Mouse (Mus musculus): ENCODE measurements around the gene Tecr. TPM values are rescaled to one million over a fixed set of nuclear protein-coding genes. Genes with fewer than 3 reads are reported as not detected.

Gene Tecr
- total and polyA plus RNA-seq, 3 experiments = 74.2 to 229 TPM; not detected in 1

DNA sequence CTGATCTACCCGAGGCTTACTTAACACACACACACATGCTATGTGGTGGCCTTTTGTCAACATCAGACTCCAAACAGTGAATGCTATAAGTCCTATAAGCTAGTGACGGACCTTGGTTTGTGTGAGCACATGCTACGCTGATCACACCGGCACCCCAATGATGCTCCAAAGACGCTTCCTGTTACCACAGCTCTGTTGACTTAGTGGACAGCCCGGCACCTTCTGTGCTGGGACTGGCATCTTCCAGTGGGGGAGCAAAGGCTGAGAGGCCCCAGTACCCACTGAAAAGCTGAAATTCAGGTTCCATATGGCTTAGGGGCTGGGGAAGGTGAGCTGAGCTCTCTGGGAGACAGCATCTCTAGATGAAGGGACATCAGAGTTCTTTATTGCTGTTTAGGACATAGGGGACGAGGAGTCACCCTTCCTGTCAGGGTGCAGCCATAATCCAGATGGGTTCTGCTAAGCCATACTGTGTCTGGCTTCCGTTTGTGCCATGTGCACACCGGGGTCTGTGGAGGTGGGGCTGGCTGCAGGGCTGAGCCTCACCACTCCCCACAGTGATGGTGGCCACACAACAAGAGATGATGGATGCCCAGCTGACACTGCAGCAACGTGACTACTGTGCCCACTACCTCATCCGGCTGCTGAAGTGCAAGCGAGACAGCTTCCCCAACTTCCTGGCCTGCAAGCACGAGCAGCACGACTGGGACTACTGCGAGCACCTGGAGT lies 37.3 kb downstream of the Tecr start:
- no peak for DNase-seq (ENCODE audit: low read depth, low spot score)

DNA sequence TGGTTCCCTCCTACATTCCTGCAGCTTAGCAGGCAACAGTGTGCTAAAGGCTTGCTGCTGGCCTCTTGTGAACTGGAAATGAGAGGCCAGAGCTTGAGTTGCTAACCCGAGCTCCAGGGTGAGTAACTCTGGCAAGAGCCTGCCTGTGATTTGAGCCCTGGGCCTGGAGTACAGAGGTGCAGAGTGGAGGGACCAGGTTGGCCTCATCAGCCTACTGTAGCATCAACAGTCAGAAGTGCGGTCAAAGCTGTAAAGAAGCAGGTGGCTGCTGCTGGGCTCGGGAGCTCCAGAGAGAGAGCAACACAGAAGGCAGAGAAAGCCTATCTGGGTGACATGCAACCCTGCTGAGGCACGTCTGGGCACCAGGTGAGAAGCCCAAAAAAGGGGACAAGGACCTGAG lies 38.6 kb downstream of the Tecr start:
- Histone ChIP-seq H3K27ac (ENCODE audit: control insufficient read depth, low read depth, low read length) (no peak overlapping the region), H3K9ac (ENCODE audit: control insufficient read depth, low read depth, low read length, poor library complexity, severe bottlenecking) (no peak overlapping the region), H3K4me3 (ENCODE audit: control insufficient read depth in 1 of 2, insufficient read depth in 1 of 2, low read depth in 2 of 2, low read length in 2 of 2) (no peak overlapping the region), H3K79me2 (ENCODE audit: control insufficient read depth, insufficient read depth, low read length, poor library complexity) (peaks cover 13% of the 10 kb centered on the region), H3K9me3 (replicated peaks; ENCODE audit: insufficient read depth, low read length) (no peaks in the 10 kb centered on the region), H3K27me3 (ENCODE audit: control insufficient read depth in 1 of 2, insufficient read depth in 2 of 2, low read length in 2 of 2) (no peaks in the 10 kb centered on the region), H3K4me1 (ENCODE audit: control insufficient read depth in 1 of 2, insufficient read depth in 2 of 2, low read length in 2 of 2) (peaks cover 0 to 4% of the 10 kb centered on the region in 2 experiments; a peak in 1 of 4 replicates), H3K36me3 (ENCODE audit: control insufficient read depth in 1 of 2, insufficient read depth in 2 of 2, low read length in 2 of 2) (peaks cover 0 to 1% of the 10 kb centered on the region in 2 experiments; a peak in 1 of 4 replicates)
- no peak for DNase-seq (ENCODE audit: low read depth, low spot score)
- no peak for TF ChIP-seq UBTF (IDR thresholded peaks at IDR 0.05; ENCODE audit: borderline replicate concordance, insufficient read depth, low read depth, low read length)

More for the DNA sequence above, 37.3 kb downstream of the Tecr start:
- Histone ChIP-seq H3K4me1 (ENCODE audit: control insufficient read depth in 1 of 2, insufficient read depth in 2 of 2, low read length in 2 of 2) (peaks cover 0 to 4% of the 10 kb centered on the region in 2 experiments; a peak in 1 of 4 replicates), H3K36me3 (ENCODE audit: control insufficient read depth in 1 of 2, insufficient read depth in 2 of 2, low read length in 2 of 2) (peaks cover 0 to 1% of the 10 kb centered on the region in 2 experiments; a peak in 1 of 4 replicates), H3K79me2 (ENCODE audit: control insufficient read depth, insufficient read depth, low read length, poor library complexity) (peaks cover 13% of the 10 kb centered on the region), H3K27ac (ENCODE audit: control insufficient read depth, low read depth, low read length) (no peak overlapping the region), H3K4me3 (ENCODE audit: control insufficient read depth in 1 of 2, insufficient read depth in 1 of 2, low read depth in 2 of 2, low read length in 2 of 2) (no peak overlapping the region), H3K27me3 (ENCODE audit: control insufficient read depth in 1 of 2, insufficient read depth in 2 of 2, low read length in 2 of 2) (no peaks in the 10 kb centered on the region), H3K9me3 (replicated peaks; ENCODE audit: insufficient read depth, low read length) (no peaks in the 10 kb centered on the region), H3K9ac (ENCODE audit: control insufficient read depth, low read depth, low read length, poor library complexity, severe bottlenecking) (no peak overlapping the region)
- TF ChIP-seq MYB (IDR thresholded peaks at IDR 0.05; ENCODE audit: low read depth, low read length) = no peak
- no peak for TF ChIP-seq MYC (IDR thresholded peaks at IDR 0.05; ENCODE audit: low read depth, low read length)
- TF ChIP-seq POLR2AphosphoS5 (IDR thresholded peaks at IDR 0.05; ENCODE audit: borderline replicate concordance, low read depth, low read length) = no peak
- TF ChIP-seq BHLHE40 (IDR thresholded peaks at IDR 0.05; ENCODE audit: borderline replicate concordance, low read depth, low read length) = no peak
- TF ChIP-seq E2F4 (IDR thresholded peaks at IDR 0.05; ENCODE audit: borderline replicate concordance, low read depth, low read length) = no peak

DNA sequence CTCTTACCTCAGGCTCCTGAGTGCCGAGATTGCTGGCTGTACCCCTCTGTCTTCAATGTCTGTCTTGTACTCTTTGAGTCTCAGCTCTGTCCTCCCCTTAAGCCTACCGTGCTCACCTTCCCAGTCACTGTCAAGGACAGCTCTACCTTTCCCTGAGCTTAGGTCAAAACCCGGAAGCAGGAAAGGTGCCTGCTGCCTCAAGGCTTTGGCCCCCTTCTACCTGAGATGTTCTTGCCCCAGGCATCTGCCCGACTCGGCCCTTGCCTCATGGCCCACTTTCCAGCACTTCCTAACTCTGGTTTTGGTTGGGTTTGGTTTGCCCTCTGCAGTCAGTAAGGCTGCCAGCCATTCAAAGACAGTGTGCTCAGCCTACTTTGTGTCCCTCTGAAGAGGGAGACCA lies 39.0 kb downstream of the Tecr start:
- Histone ChIP-seq H3K27ac (ENCODE audit: control insufficient read depth, low read depth, low read length) (no peak overlapping the region), H3K4me3 (ENCODE audit: control insufficient read depth in 1 of 2, insufficient read depth in 1 of 2, low read depth in 2 of 2, low read length in 2 of 2) (no peak overlapping the region), H3K4me1 (ENCODE audit: control insufficient read depth in 1 of 2, insufficient read depth in 2 of 2, low read length in 2 of 2) (peaks cover 0 to 4% of the 10 kb centered on the region in 2 experiments; a peak in 1 of 4 replicates), H3K9me3 (replicated peaks; ENCODE audit: insufficient read depth, low read length) (no peaks in the 10 kb centered on the region), H3K27me3 (ENCODE audit: control insufficient read depth in 1 of 2, insufficient read depth in 2 of 2, low read length in 2 of 2) (no peaks in the 10 kb centered on the region), H3K79me2 (ENCODE audit: control insufficient read depth, insufficient read depth, low read length, poor library complexity) (peaks cover 13% of the 10 kb centered on the region), H3K9ac (ENCODE audit: control insufficient read depth, low read depth, low read length, poor library complexity, severe bottlenecking) (no peak overlapping the region), H3K36me3 (ENCODE audit: control insufficient read depth in 1 of 2, insufficient read depth in 2 of 2, low read length in 2 of 2) (peaks cover 0 to 1% of the 10 kb centered on the region in 2 experiments; a peak in 1 of 4 replicates)
- no peak for DNase-seq (ENCODE audit: low read depth, low spot score)
- TF ChIP-seq MAZ (IDR thresholded peaks at IDR 0.05; ENCODE audit: low read depth, low read length) = no peak
- TF ChIP-seq TBP (IDR thresholded peaks at IDR 0.05; ENCODE audit: low read depth, low read length) = no peak
- no peak for TF ChIP-seq MAX (IDR thresholded peaks at IDR 0.05; ENCODE audit: low read length)
- TF ChIP-seq MXI1 (IDR thresholded peaks at IDR 0.05; ENCODE audit: low read depth, low read length) = no peak
- TF ChIP-seq NRF1 (IDR thresholded peaks at IDR 0.05; ENCODE audit: insufficient read depth, low read depth, low read length, poor library complexity, severe bottlenecking) = no peak
- TF ChIP-seq SIN3A (IDR thresholded peaks at IDR 0.05; ENCODE audit: low read length) = no peak
- no peak for TF ChIP-seq CHD1 (IDR thresholded peaks at IDR 0.05; ENCODE audit: low read depth, low read length)
- TF ChIP-seq E2F4 (IDR thresholded peaks at IDR 0.05; ENCODE audit: borderline replicate concordance, low read depth, low read length) = no peak
